Mouse (Mus musculus) CH12.LX (cell line): ENCODE data around the gene Dnajc25. TPM values are rescaled to one million over a fixed set of nuclear protein-coding genes. Genes with fewer than 3 reads are reported as not detected.

ENCODE experiments used
- DNase-seq: peaks from one replicate; pipeline ENCODE4 v3.0.0-alpha.2; 2013; ENCODE audit errors: extremely low read depth
- H3K27ac ChIP-seq: 2 replicates; pipeline ENCODE4 v1.5.1; 2012; ENCODE audit warnings: low read depth, mild to moderate bottlenecking, control low read depth, moderate library complexity; ENCODE audit not compliant: insufficient read depth
- H3K27me3 ChIP-seq: replicated peaks from 2 replicates; pipeline ENCODE3; 2012; ENCODE audit warnings: inconsistent platforms
- H3K36me3 ChIP-seq, 2 experiments: replicated peaks in 1 of 2; 2 replicates each; pipeline versions ENCODE3 to v1.6.1; 2012; ENCODE audit warnings: inconsistent platforms in 1 of 2, low read length in 1 of 2, mild to moderate bottlenecking in 1 of 2, mixed read lengths in 1 of 2, moderate library complexity in 1 of 2; ENCODE audit not compliant: control insufficient read depth in 1 of 2, insufficient read depth in 1 of 2
- H3K4me1 ChIP-seq, 2 experiments: 2 replicates each; pipeline ENCODE4 v1.6.1; 2012; ENCODE audit warnings: inconsistent platforms in 1 of 2, moderate library complexity in 1 of 2; ENCODE audit not compliant: insufficient read depth in 2 of 2, control insufficient read depth in 1 of 2
- H3K4me2 ChIP-seq: 2 replicates; pipeline ENCODE4 v1.6.1; 2012; ENCODE audit warnings: low read depth, mild to moderate bottlenecking, control low read depth; ENCODE audit not compliant: poor library complexity, insufficient read depth, severe bottlenecking
- H3K4me3 ChIP-seq, 3 experiments: fragments of 150-350 bp in 1 of 3; sonication (generic) in 1 of 3; replicated peaks in 1 of 3; 2 replicates each; pipeline versions ENCODE3 to v1.5.1; 2011 to 2012; ENCODE audit warnings: low read depth in 2 of 3, low read length in 2 of 3, mild to moderate bottlenecking in 2 of 3, moderate library complexity in 2 of 3, control low read depth in 1 of 3, improper control_type of control experiment in 1 of 3, inconsistent platforms in 1 of 3, mixed read lengths in 1 of 3; ENCODE audit not compliant: poor library complexity in 1 of 3
- H3K79me2 ChIP-seq: replicated peaks from 2 replicates; pipeline ENCODE4 v1.6.1; 2012; ENCODE audit warnings: mild to moderate bottlenecking, moderate library complexity; ENCODE audit not compliant: control insufficient read depth, poor library complexity, insufficient read depth, severe bottlenecking; ENCODE audit errors: extremely low read depth
- H3K9ac ChIP-seq: 2 replicates; pipeline ENCODE4 v1.6.1; 2012; ENCODE audit warnings: low read depth, mild to moderate bottlenecking, control low read depth, moderate library complexity; ENCODE audit not compliant: insufficient read depth
- H3K9me3 ChIP-seq: replicated peaks from 2 replicates; pipeline ENCODE3; 2012; ENCODE audit warnings: low read length, inconsistent platforms, mixed read lengths
- BHLHE40 ChIP-seq: IDR thresholded peaks from 2 replicates; pipeline ENCODE4 v1.6.1; 2011; ENCODE audit warnings: mild to moderate bottlenecking, low read depth, low read length, improper control_type of control experiment
- CHD1 ChIP-seq: IDR thresholded peaks from 2 replicates; pipeline ENCODE4 v1.6.1; 2012; ENCODE audit warnings: low read depth, low read length, improper control_type of control experiment, inconsistent platforms
- CHD2 ChIP-seq: IDR thresholded peaks from 2 replicates; pipeline ENCODE4 v1.6.1; 2011; ENCODE audit warnings: low read length, improper control_type of control experiment
- EP300 ChIP-seq: IDR thresholded peaks from 2 replicates; pipeline ENCODE4 v1.6.1; 2011; ENCODE audit warnings: low read length, improper control_type of control experiment
- ETS1 ChIP-seq: conservative IDR thresholded peaks from 2 replicates; pipeline ENCODE4 v1.6.1; 2012; ENCODE audit warnings: low read depth, mild to moderate bottlenecking, inconsistent platforms, low read length, improper control_type of control experiment, moderate library complexity
- HCFC1 ChIP-seq: IDR thresholded peaks from 2 replicates; pipeline ENCODE4 v1.6.1; 2012; ENCODE audit warnings: low read depth, mild to moderate bottlenecking, inconsistent platforms, low read length, improper control_type of control experiment
- MAX ChIP-seq: IDR thresholded peaks from 2 replicates; pipeline ENCODE4 v1.6.1; 2011; ENCODE audit warnings: low read length, improper control_type of control experiment
- MAZ ChIP-seq: IDR thresholded peaks from 2 replicates; pipeline ENCODE4 v1.6.1; 2012; ENCODE audit warnings: low read depth, mild to moderate bottlenecking, inconsistent platforms, low read length, improper control_type of control experiment, moderate library complexity
- MXI1 ChIP-seq: IDR thresholded peaks from 2 replicates; pipeline ENCODE4 v1.6.1; 2011; ENCODE audit warnings: mild to moderate bottlenecking, low read depth, low read length, improper control_type of control experiment
- MYC ChIP-seq: IDR thresholded peaks from 2 replicates; pipeline ENCODE4 v1.6.1; 2011; ENCODE audit warnings: low read depth, mild to moderate bottlenecking, improper control_type of control experiment, low read length
- PAX5 ChIP-seq: IDR thresholded peaks from 2 replicates; pipeline ENCODE4 v1.6.1; 2012; ENCODE audit warnings: low read length, inconsistent platforms, mixed read lengths
- POLR2AphosphoS2 ChIP-seq: IDR thresholded peaks from 2 replicates; pipeline ENCODE4 v1.6.1; 2011; ENCODE audit warnings: low read depth, low read length, improper control_type of control experiment
- RAD21 ChIP-seq: IDR thresholded peaks from 2 replicates; pipeline ENCODE4 v1.6.1; 2011; ENCODE audit warnings: low read depth, mild to moderate bottlenecking, low read length, improper control_type of control experiment, moderate library complexity
- TBP ChIP-seq: conservative IDR thresholded peaks from 2 replicates; pipeline ENCODE4 v1.6.1; 2011; ENCODE audit warnings: low read depth, low read length, improper control_type of control experiment
- UBTF ChIP-seq: IDR thresholded peaks from 2 replicates; pipeline ENCODE4 v1.6.1; 2012; ENCODE audit warnings: low read depth, mild to moderate bottlenecking, inconsistent platforms, low read length, improper control_type of control experiment, moderate library complexity
- USF2 ChIP-seq: conservative IDR thresholded peaks from 2 replicates; pipeline ENCODE4 v1.6.1; 2011; ENCODE audit warnings: low read depth, low read length, improper control_type of control experiment
- ZC3H11A ChIP-seq: IDR thresholded peaks from 2 replicates; pipeline ENCODE4 v1.6.1; 2012; ENCODE audit warnings: low read depth, mild to moderate bottlenecking, inconsistent platforms, low read length, improper control_type of control experiment
- ZMIZ1 ChIP-seq: IDR thresholded peaks from 2 replicates; pipeline ENCODE4 v1.6.1; 2012; ENCODE audit warnings: low read depth, mild to moderate bottlenecking, inconsistent platforms, low read length, improper control_type of control experiment
- ZNF384 ChIP-seq: IDR thresholded peaks from 2 replicates; pipeline ENCODE4 v1.6.1; 2012; ENCODE audit warnings: low read depth, low read length, improper control_type of control experiment, inconsistent platforms
- dilution Hi-C: fragments of 300-500 bp; cut with MboI; formaldehyde crosslinking; loops from 2 replicates; pipeline ENCODE4 v1.14.3; 2020; ENCODE audit warnings: low sequenced_read_pairs; ENCODE audit not compliant: extremely low pct_unique_long_range_greater_than_20kb, extremely low pct_ligation_motif_present
- in situ Hi-C: fragments of 300-500 bp; cut with MboI; formaldehyde crosslinking; loops from 3 replicates; pipeline ENCODE4 v1.14.3; 2019; ENCODE audit warnings: low sequenced_read_pairs, low pct_ligation_motif_present, low pct_unique_long_range_greater_than_20kb, mixed read lengths
- polyA plus RNA-seq: library from polyadenylated mRNA; unstranded; fragments of >175 nt; gene quantifications from 2 replicates; pipeline ENCODE4 v1.2.1, GENCODE M21; 2012; ENCODE audit warnings: low read depth; ENCODE audit not compliant: insufficient read length
- total RNA-seq, 2 experiments: library from RNA; depleted of rRNA; stranded (reverse); fragments of 300-350 nt in 1 of 2; fragments of >200 nt in 1 of 2; gene quantifications; 2 replicates each; pipeline ENCODE4 v1.2.3; 2012 to 2014

Dnajc25 gene
- total and polyA plus RNA-seq, 3 experiments: 2.7 to 7.0 (median 3.8) TPM

- Histone ChIP-seq H3K79me2 (no peaks in the 10 kb centered on the region), H3K4me3 (no peak overlapping the region), H3K9ac (no peak overlapping the region), H3K4me2 (no peak overlapping the region), H3K27me3 (no peaks in the 10 kb centered on the region), H3K27ac (no peak overlapping the region), H3K36me3 (peaks cover 0 to 2% of the 10 kb centered on the region in 2 experiments), H3K4me1 (no peaks in the 10 kb centered on the region), H3K9me3 (no peaks in the 10 kb centered on the region)
- no peak for DNase-seq
- in situ Hi-C loops: no loop called here
- dilution Hi-C loops: no loop called here
- TF ChIP-seq ZC3H11A: no peak
- TF ChIP-seq ZNF384: no peak
- no peak for TF ChIP-seq ZMIZ1
- no peak for TF ChIP-seq MAX
- no peak for TF ChIP-seq POLR2AphosphoS2
- TF ChIP-seq CHD1: no peak
- TF ChIP-seq MAZ: no peak
- TF ChIP-seq PAX5: no peak
- no peak for TF ChIP-seq USF2
- TF ChIP-seq HCFC1: no peak
Measured at GRCm38 (mm10) chr4:58975711-58976110, 19.2 kb upstream of the Dnajc25 start.

GRCm38 (mm10) chr4:58981421-58981820 is 13.4 kb upstream of the Dnajc25 start:
- no peaks in the 10 kb centered on the region for H3K79me2 ChIP-seq
- in situ Hi-C loops (no loop called here), dilution Hi-C loops (no loop called here)
- peaks cover 2 to 4% of the 10 kb centered on the region in 2 experiments; a peak in 3 of 4 replicates for H3K4me1 ChIP-seq
- H3K27me3 ChIP-seq: no peaks in the 10 kb centered on the region
- no peak overlapping the region for H3K9ac ChIP-seq
- no peak overlapping the region for H3K4me3 ChIP-seq
- H3K4me2 ChIP-seq: no peak overlapping the region
- no peak overlapping the region for H3K27ac ChIP-seq
- DNase-seq: no peak
- H3K36me3 ChIP-seq: no peaks in the 10 kb centered on the region
- TF ChIP-seq UBTF (no peak), MXI1 (no peak), ETS1 (no peak)
- H3K9me3 ChIP-seq: no peaks in the 10 kb centered on the region

GRCm38 (mm10) chr4:58982806-58983205 is 12.1 kb upstream of the Dnajc25 start:
- Histone ChIP-seq H3K27me3 (no peaks in the 10 kb centered on the region), H3K79me2 (no peaks in the 10 kb centered on the region), H3K4me1 (peaks cover 2 to 14% of the 10 kb centered on the region in 2 experiments; a peak in 3 of 4 replicates), H3K36me3 (no peaks in the 10 kb centered on the region), H3K4me2 (no peak overlapping the region), H3K4me3 (no peak overlapping the region), H3K9ac (no peak overlapping the region), H3K27ac (no peak overlapping the region), H3K9me3 (no peaks in the 10 kb centered on the region)
- in situ Hi-C loops: no loop called here
- dilution Hi-C loops: no loop called here
- no peak for DNase-seq
- TF ChIP-seq BHLHE40 (no peak), MYC (no peak), TBP (no peak), USF2 (no peak), MAZ (no peak), CHD2 (no peak), EP300 (no peak), RAD21 (no peak), ETS1 (no peak)
